Mouse (Mus musculus) kidney, postnatal 36 days (tissue): ENCODE results near the gene E4f1.

Experiments
- DNase-seq, 2 experiments: peaks; one replicate each; pipeline ENCODE4 v3.0.0; 2021 to 2022; ENCODE audit warnings: mixed read lengths in 2 of 2

The E4f1 gene

DNA sequence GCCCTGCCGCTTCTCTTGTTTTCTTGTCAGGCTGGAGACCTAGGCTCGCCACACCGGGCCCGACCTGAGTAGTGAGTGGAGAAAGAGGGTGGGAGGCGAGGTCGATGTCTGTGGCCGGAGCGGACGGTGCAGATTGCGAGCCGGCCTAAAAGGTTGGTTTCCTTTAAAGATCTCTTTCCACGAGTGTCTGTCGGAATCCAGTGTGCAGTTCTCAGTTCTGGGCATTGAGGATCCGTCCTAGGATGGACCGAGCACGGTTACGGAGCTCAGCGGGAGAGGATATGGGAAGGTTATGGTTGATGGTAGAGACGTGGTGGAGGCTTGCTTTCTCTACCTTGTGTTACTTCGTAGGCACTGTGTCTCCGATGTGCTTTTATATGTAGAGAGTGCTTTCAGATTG, 55.1 kb downstream of the E4f1 start:
- no peak for DNase-seq

DNA sequence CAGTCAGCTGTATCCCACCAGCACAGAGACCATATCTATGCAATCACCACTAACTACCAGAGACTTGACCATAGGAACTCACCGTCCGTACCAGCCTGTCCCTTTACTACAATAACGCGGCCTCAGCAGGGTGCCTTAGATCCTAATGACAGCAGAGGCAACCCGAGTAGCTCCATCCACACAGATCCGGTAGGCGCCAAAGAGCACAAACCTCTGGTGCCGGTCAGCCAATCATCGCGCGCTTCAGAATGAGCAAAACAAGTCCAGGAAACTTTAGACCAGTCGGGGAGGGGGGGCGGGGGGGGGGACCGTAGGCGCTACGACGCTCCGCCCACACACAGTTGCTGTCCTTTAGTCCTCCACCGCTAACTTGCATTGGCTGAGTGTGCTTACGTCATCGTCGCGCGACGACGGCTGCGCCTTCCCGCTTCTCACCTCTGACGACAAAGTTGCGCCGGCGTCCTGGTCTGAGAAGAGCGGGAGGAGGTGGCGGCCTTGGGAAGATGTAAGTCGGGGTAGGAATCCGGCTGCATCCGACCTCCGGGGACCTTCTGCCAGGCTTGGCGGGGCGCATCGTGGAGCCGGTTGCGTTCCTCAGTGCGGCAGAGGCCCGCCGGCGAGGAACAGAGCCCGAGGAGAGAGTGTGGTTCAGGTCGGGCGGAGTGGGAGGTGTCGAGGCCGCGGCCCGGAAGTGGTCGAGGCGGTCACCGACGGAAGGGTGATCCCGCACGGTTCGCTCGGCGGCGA, 55.7 kb downstream of the E4f1 start, which contains the start of gene Rnps1:
Gene Rnps1, plus strand, starts transcription at position 336 of the 747 bp plus-strand sequence.
- DNase-seq: peak; percentile 96 to 97

DNA sequence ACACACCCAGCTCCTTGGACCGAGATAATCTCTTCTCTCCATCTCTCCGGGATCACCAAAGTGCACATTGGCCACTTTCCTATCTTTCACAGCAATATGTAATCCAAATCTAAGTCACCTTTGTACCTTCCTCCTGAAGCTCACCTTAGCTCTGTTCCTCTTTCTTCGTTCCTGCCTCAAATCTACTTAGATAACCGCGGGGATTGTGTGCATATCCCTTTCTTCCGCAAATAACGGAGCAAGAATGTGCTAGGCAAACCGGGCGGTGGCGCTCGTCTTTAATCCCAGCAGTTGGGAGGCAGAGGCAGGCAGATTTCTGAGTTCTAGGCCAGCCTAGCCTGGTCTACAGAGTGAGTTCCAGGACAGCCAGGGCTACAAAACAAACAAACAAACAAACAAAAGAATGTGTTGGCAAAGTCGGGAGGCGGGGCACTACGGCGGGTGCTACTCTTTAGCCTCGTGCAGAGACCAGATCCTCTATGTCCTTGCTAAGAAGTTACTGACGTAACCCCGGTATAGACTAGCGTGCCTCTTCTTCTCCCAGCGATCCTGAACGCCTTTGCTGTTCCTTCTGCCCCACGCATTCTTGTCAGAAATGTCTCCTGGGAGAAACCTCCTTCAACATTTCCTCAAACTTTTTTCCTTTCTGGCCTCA, 56.4 kb downstream of the E4f1 start:
- DNase-seq: peak; percentile 21 to 53

DNA sequence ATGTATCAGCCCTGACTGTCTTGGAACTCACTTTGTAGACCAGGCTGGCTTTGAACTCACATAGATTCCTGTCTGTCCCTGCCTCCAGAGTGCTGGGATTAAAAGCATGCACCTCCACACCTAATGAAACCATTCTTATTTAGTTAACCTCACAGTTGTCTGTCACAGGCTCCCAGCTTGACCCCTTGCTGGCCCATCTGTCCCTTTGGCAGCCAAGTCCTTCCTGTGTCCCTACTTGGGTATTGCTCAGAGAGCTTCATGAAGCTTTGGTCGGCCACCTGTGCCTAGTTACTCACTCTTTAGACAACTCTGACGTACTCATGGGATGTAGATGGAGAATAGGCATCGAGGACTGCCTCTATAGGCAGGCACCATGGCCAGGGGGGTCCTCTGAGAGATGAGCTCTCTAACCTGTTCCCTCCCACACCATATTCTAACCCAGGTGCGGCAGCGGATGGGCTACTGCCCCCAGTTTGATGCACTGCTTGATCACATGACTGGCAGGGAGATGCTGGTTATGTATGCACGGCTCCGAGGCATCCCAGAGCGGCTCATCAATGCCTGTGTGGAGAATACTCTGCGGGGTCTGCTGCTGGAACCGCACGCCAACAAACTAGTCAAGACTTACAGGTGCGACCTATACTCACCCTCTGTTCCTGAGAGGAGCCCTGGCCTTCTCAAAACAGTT, 62.9 kb downstream of the E4f1 start:
- DNase-seq: no peak

DNA sequence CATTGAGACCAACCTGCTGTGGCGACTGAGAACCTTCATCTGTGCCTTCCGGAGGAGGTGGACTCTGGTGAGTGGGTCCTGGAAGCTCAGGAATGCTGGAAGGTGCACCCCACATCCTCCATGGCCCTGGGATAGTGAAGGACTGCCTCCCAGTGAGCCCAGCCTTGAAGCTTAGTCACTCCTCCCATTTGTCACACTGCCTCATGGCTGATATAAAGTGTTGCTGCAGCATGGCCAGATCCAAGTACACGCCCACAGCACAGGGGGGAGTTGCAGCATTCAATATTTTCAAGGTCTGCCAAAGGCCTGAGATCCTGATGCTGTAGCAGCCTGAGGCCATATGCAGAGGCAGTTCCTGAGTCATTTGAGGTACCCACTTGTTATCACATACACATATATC, 67.7 kb downstream of the E4f1 start:
- DNase-seq: no peak

DNA sequence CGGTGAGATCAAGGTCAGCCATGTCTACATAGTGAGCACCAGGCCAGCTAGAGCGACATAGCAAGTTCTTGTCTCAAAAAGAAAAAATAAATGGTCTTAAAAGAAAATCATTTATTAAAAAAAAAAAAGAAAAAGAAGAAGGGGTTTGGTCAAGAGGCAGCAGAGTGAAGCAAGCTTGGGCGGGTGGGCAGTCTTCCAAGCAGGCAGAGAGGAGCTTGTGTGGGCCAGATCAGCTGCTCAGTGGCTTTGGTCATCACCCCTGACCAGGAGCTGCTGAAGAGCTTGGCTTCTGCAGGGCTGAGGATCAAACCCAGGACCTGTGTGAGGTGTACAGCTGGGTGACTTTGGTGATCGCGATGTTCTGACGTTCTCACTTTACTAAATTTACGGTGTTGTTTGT, 75.7 kb downstream of the E4f1 start:
- peak in 1 of 2 experiments; percentile 25 for DNase-seq
